Mouse (Mus musculus): ENCODE measurements at regions not wholly inside any gene's neighbourhood (a gene's known extent, or its start where the extent isn't known, plus 50 kb on each side); places are given as distances from the start of the nearest gene placed in this dataset.

GRCm38 (mm10) chr2:169158005-169158673 lies 202.8 kb upstream of the Zfp64 start:
- no peaks in the 10 kb centered on the region for H3K27me3 ChIP-seq
- H3K27ac ChIP-seq (replicated peaks): no peak overlapping the region
- H3K4me2 ChIP-seq (replicated peaks): peak overlapping the region; percentile 17
- H3K36me3 ChIP-seq: no peaks in the 10 kb centered on the region
- H3K9ac ChIP-seq (replicated peaks): peak overlapping the region; percentile 22; the same call in 1 of the 2 replicates
- ATAC-seq (replicated peaks): no peak
- H3K9me3 ChIP-seq: no peaks in the 10 kb centered on the region
- no peak overlapping the region for H3K4me3 ChIP-seq
- 66% methylated on average over 17 of the region's 17 CpGs for WGBS
- H3K4me1 ChIP-seq: peaks cover 4% of the 10 kb centered on the region; the same call in 1 of the 2 replicates

DNA sequence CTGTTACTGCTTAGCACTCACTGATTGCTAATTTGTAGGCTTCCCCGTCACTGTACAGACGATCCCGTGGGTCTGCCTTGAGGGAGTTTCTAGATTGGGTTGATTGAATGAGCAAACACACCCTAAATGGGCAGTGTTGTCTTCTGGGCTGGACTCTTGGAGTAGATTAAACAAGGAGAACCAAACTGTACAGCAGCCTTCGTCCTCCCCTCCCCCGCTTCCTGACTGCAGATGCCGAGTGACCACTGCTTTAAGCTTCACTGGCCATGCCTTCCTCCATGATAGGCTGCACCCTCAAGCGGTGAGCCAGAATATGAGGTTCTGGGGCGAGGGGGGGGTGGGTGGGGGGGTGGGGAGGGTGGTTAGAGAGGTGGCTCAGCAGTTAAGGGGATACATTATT lies 201.5 kb upstream of the Zfp64 start:
- no peak overlapping the region for H3K4me3 ChIP-seq
- no peak overlapping the region for H3K4me2 ChIP-seq (replicated peaks)
- no peak overlapping the region for H3K9ac ChIP-seq (replicated peaks)
- H3K27me3 ChIP-seq: no peaks in the 10 kb centered on the region
- peaks cover 4% of the 10 kb centered on the region; the same call in 1 of the 2 replicates for H3K4me1 ChIP-seq
- H3K27ac ChIP-seq (replicated peaks): no peak overlapping the region
- 70% methylated on average over 8 of the region's 8 CpGs for WGBS
- no peaks in the 10 kb centered on the region for H3K9me3 ChIP-seq
- no peak for ATAC-seq (replicated peaks)
- no peaks in the 10 kb centered on the region for H3K36me3 ChIP-seq

GRCm38 (mm10) chr2:169154881-169155280 lies 199.5 kb upstream of the Zfp64 start:
- H3K4me2 ChIP-seq (replicated peaks): no peak overlapping the region
- no peaks in the 10 kb centered on the region for H3K36me3 ChIP-seq
- no peak for ATAC-seq (replicated peaks)
- no peak overlapping the region for H3K9ac ChIP-seq (replicated peaks)
- H3K27ac ChIP-seq (replicated peaks): no peak overlapping the region
- no peak overlapping the region for H3K4me3 ChIP-seq
- H3K9me3 ChIP-seq: no peaks in the 10 kb centered on the region
- WGBS: 85% methylated on average over 12 of the region's 12 CpGs
- no peaks in the 10 kb centered on the region for H3K27me3 ChIP-seq
- peaks cover 4% of the 10 kb centered on the region; the same call in 1 of the 2 replicates for H3K4me1 ChIP-seq

DNA sequence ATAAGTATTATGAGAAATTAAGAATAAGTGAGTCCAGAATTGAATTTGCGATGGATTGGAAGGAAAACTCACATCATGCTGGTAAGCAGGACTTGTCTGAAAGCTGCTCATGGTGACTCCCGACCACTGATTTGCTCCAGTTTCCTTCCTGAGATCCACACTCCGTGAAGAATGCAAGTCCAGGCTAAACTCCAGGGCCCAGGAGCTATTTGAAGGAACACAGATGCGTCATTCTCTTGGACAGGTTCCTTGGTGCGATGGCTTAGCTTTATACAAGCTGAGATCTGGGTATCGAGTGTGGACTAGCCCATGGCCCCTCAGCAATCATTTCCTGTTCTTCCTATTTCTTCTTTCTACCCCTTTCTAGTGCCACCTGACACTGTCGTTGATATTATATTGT lies 192.3 kb upstream of the Zfp64 start:
- no peak overlapping the region for H3K9ac ChIP-seq (replicated peaks)
- WGBS: 93% methylated on average over 7 of the region's 7 CpGs
- no peaks in the 10 kb centered on the region for H3K9me3 ChIP-seq
- H3K4me1 ChIP-seq: no peaks in the 10 kb centered on the region
- H3K36me3 ChIP-seq: no peaks in the 10 kb centered on the region
- H3K27ac ChIP-seq (replicated peaks): no peak overlapping the region
- H3K4me3 ChIP-seq: no peak overlapping the region
- H3K4me2 ChIP-seq (replicated peaks): no peak overlapping the region
- no peaks in the 10 kb centered on the region for H3K27me3 ChIP-seq
- ATAC-seq (replicated peaks): no peak

DNA sequence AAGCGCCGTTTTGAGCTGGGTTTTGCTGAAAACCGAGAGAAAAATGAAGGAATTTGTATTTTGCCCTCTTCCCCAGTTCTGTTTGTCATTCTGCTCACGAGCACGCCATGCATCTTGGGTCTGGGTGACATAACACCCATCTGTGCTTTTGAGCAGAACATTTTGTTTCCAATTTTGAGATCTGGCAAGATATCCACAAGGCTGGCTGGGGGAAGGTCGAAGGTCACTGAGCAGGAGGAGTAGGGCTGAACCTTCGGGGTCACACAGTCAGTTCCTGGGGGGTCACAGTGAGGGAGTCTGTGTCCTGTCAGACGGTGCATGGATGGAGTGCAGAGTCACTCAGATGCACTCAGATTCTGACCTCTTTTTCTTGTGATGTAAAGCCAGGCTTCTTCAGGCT lies 186.8 kb upstream of the Zfp64 start:
- no peak for ATAC-seq (replicated peaks)
- no peak overlapping the region for H3K4me2 ChIP-seq (replicated peaks)
- H3K27me3 ChIP-seq: no peaks in the 10 kb centered on the region
- 82% methylated on average over 8 of the region's 8 CpGs for WGBS
- H3K9me3 ChIP-seq: no peaks in the 10 kb centered on the region
- no peak overlapping the region for H3K27ac ChIP-seq (replicated peaks)
- H3K36me3 ChIP-seq: no peaks in the 10 kb centered on the region
- no peaks in the 10 kb centered on the region for H3K4me1 ChIP-seq
- H3K9ac ChIP-seq (replicated peaks): no peak overlapping the region
- no peak overlapping the region for H3K4me3 ChIP-seq

GRCm38 (mm10) chr2:169133855-169134254 lies 178.5 kb upstream of the Zfp64 start:
- no peak overlapping the region for H3K4me3 ChIP-seq
- no peak overlapping the region for H3K27ac ChIP-seq (replicated peaks)
- H3K9me3 ChIP-seq: no peaks in the 10 kb centered on the region
- no peak overlapping the region for H3K9ac ChIP-seq (replicated peaks)
- 77% methylated on average over 15 of the region's 15 CpGs for WGBS
- no peaks in the 10 kb centered on the region for H3K27me3 ChIP-seq
- no peak overlapping the region for H3K4me2 ChIP-seq (replicated peaks)
- no peaks in the 10 kb centered on the region for H3K4me1 ChIP-seq
- H3K36me3 ChIP-seq: no peaks in the 10 kb centered on the region
- no peak for ATAC-seq (replicated peaks)

DNA sequence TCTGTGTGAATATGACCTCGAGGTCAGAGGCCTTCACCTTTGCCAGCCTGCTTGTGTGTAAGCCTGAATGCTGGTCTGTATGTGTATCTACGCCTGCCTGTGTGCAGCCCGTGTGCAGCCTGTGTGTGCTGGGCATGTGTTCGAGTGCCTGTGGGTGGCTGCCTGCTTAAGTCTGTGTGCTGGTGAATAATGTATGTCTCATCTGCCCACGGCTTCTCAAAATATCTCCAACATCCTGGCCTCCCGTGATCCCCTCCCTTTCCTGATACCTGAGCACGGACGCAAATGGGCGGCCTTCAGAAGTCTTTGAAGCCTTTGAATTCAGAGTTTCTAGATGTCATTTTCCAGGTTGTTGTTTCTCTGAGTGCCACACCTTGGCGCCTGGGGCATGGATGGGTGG lies 170.1 kb upstream of the Zfp64 start:
- H3K9me3 ChIP-seq: no peaks in the 10 kb centered on the region
- WGBS: 91% methylated on average over 10 of the region's 10 CpGs
- no peak overlapping the region for H3K27ac ChIP-seq (replicated peaks)
- H3K4me1 ChIP-seq: no peaks in the 10 kb centered on the region
- no peaks in the 10 kb centered on the region for H3K36me3 ChIP-seq
- ATAC-seq (replicated peaks): no peak
- no peak overlapping the region for H3K4me2 ChIP-seq (replicated peaks)
- no peak overlapping the region for H3K9ac ChIP-seq (replicated peaks)
- H3K27me3 ChIP-seq: no peaks in the 10 kb centered on the region
- no peak overlapping the region for H3K4me3 ChIP-seq

DNA sequence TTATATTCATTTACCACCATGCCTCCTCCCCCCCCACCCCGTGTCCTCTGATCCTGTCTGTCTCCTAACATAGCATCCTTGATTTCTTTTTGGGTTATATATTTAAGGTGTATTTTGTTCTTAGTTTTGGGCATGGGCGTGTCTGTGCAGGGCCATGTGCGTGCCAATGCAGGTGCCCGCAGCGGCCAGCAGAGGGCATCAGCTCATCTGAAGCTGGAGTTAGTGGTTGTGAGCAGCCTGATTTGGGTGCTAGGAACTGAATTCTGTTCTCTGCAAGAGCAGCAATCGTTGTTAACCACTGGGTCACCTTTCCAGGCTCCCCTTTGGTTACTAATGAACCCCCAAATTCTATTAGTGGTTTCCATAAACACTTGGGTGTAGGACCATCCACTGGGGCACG lies 167.5 kb upstream of the Zfp64 start:
- Histone ChIP-seq H3K9ac (replicated peaks) (no peak overlapping the region), H3K9me3 (no peaks in the 10 kb centered on the region), H3K27me3 (no peaks in the 10 kb centered on the region), H3K36me3 (no peaks in the 10 kb centered on the region), H3K27ac (replicated peaks) (no peak overlapping the region), H3K4me3 (no peak overlapping the region), H3K4me1 (no peaks in the 10 kb centered on the region), H3K4me2 (replicated peaks) (no peak overlapping the region)
- no peak for ATAC-seq (replicated peaks)
- WGBS: 90% methylated on average over 7 of the region's 7 CpGs

DNA sequence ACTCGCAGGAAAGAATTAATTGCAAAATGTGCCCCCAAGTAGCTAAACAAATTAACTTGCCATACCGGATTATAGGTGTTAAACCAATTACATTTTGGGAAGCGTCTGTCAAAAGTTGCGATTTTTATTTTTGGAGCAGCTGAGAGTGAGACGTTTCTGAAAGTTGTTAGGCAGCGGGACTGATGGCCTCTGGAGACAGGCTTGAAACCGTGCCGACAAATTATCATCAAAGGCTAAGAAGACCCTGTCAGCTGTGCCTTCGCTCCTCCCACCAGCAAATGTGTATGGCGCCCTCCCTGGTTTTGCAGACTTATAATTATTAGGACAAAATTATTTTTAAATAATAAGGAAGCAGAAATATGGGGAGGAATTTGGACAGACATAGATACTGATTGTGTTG lies 161.5 kb upstream of the Zfp64 start:
- Histone ChIP-seq H3K4me2 (replicated peaks) (no peak overlapping the region), H3K27me3 (no peaks in the 10 kb centered on the region), H3K36me3 (no peaks in the 10 kb centered on the region), H3K4me3 (no peak overlapping the region), H3K9ac (replicated peaks) (no peak overlapping the region), H3K9me3 (no peaks in the 10 kb centered on the region), H3K27ac (replicated peaks) (no peak overlapping the region), H3K4me1 (no peaks in the 10 kb centered on the region)
- no peak for ATAC-seq (replicated peaks)
- WGBS: 61% methylated on average over 10 of the region's 10 CpGs

DNA sequence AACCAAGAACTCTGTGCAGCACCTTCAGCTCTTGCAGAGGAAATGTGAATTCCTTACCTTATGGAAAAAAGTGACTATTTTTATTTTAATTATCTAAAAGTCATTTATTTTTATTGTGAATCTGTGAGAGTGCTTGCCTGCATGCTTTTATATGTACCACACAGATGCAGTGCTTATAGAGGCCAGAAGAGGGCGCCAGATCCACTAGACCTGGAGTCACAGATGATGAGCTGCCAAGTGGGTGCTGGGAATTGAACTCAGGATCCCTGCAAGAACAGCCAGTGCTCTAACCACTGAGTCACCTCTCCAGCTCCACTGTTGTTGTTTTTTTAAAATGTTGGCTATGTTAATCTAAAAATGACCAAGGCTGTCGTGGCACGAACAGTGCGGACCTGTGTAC lies 153.7 kb upstream of the Zfp64 start:
- Histone ChIP-seq H3K9ac (replicated peaks) (no peak overlapping the region), H3K36me3 (no peaks in the 10 kb centered on the region)
- WGBS: 84% methylated on average over 4 of the region's 4 CpGs

DNA sequence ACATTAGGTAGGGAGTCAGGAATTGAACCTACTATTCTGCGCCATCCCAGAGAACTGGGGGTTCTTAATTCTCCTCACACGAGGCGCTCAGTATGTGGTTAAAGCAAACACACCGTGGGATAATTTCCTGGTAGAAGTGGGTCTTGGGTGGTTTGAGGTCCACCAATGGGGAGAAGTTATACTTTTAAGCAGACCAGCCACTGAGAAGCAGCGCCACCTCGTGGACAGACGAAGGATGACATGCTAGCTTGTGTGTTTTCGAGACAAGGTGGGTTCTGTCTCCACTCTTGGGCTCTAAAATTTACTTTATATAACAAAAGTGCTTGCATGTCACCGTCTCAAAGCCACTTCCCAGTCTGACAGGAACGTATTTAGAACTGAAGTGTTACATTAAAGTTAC lies 152.7 kb upstream of the Zfp64 start:
- 44% methylated on average over 10 of the region's 10 CpGs for WGBS
- no peaks in the 10 kb centered on the region for H3K4me1 ChIP-seq
- no peaks in the 10 kb centered on the region for H3K27me3 ChIP-seq
- ATAC-seq (replicated peaks): no peak
- H3K9ac ChIP-seq (replicated peaks): no peak overlapping the region
- no peaks in the 10 kb centered on the region for H3K36me3 ChIP-seq
- no peak overlapping the region for H3K4me2 ChIP-seq (replicated peaks)
- H3K4me3 ChIP-seq: no peak overlapping the region
- H3K9me3 ChIP-seq: no peaks in the 10 kb centered on the region
- H3K27ac ChIP-seq (replicated peaks): no peak overlapping the region

More for the DNA sequence above, 153.7 kb upstream of the Zfp64 start:
- Histone ChIP-seq H3K27ac (replicated peaks) (no peak overlapping the region), H3K4me3 (no peak overlapping the region), H3K9me3 (no peaks in the 10 kb centered on the region), H3K27me3 (no peaks in the 10 kb centered on the region), H3K4me2 (replicated peaks) (no peak overlapping the region), H3K4me1 (no peaks in the 10 kb centered on the region)
- ATAC-seq (replicated peaks): no peak

DNA sequence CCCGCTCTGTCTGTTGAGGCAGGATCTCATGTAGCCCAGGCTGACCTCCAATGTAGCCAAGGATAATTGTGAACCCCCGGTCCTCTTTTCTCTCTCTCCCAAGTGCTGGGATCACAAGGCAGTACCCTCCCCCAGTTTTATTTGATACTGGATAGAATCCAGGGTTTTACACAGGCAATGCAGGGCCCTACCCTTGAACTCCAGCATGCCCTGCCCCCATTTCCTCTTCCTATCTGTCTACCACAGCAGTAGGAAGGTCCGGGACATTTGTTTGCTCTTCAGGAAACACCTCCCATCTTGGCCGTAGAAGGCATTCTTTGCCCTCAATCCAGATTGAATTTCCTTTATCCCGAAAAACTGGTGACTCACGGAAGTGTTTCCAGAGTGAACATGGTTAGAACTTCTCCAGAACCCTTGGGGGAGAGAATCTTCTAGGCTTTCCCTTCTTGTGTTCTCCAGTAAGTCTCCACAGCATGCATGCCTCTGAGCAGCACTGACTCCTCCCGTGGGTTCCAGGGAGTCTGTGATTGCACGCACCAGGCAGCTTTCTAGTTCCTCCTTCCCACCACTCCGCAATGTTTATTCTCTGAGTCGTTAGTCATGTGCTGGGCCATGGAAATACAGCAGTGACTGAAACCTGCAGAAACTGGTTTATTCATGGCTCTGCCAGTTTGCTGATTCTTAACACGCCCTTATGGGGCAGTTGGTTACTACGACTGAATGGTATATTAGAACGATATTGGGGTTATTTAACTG lies 146.3 kb upstream of the Zfp64 start:
- WGBS: 92% methylated on average over 13 of the region's 13 CpGs
- no peak overlapping the region for H3K9ac ChIP-seq (replicated peaks)

More for the DNA sequence above, 146.3 kb upstream of the Zfp64 start:
- H3K9me3 ChIP-seq: peaks cover 5% of the 10 kb centered on the region; the same call in 1 of the 2 replicates
- no peak overlapping the region for H3K4me3 ChIP-seq
- ATAC-seq (replicated peaks): no peak
- H3K4me2 ChIP-seq (replicated peaks): no peak overlapping the region
- no peaks in the 10 kb centered on the region for H3K4me1 ChIP-seq
- 0 out of 2 replicates have a peak, but pooled peaks cover 2% of the 10 kb centered on the region for H3K27me3 ChIP-seq
- H3K36me3 ChIP-seq: no peaks in the 10 kb centered on the region
- H3K27ac ChIP-seq (replicated peaks): no peak overlapping the region
